ENCODE assay signal across 35 mouse cellular contexts in genomic region chr4:126330295-126330694, GRCm38 (mm10). TPM values are rescaled to one million over a fixed set of nuclear protein-coding genes. Genes with fewer than 3 reads are reported as not detected.
"Had no signal": no experiment of that assay in that cellular context is flagged by ENCODE, and none has a peak within 500 bp of the region (broad histone marks: within the 10 kb centered on the region; RNA-seq: fewer than 3 reads in every experiment).

No protein-coding gene starts in this region.

- H3K9me3 ChIP-seq: limb, embryonic 10.5 days; limb, embryonic 12.5 days; limb, embryonic 13.5 days; limb, embryonic 15.5 days; liver, embryonic 12.5 days; liver, embryonic 13.5 days; liver, embryonic 15.5 days; lung, embryonic 15.5 days; megakaryocyte, embryonic 14.5 days; midbrain, embryonic 10.5 days; midbrain, embryonic 12.5 days; midbrain, embryonic 13.5 days; midbrain, embryonic 15.5 days; neural tube, embryonic 12.5 days had no signal

- ATAC-seq: liver, embryonic 12.5 days; liver, postnatal 0 days; midbrain, embryonic 13.5 days; midbrain, embryonic 15.5 days; midbrain, embryonic 16.5 days had no signal

- H3K9ac ChIP-seq: limb, embryonic 12.5 days; limb, embryonic 13.5 days; limb, embryonic 15.5 days; liver, embryonic 12.5 days; liver, embryonic 13.5 days; liver, embryonic 14.5 days; liver, embryonic 15.5 days; liver, postnatal 0 days; lung, embryonic 14.5 days; lung, embryonic 15.5 days; midbrain, embryonic 12.5 days; midbrain, embryonic 13.5 days; midbrain, embryonic 15.5 days; neural tube, embryonic 12.5 days had no signal

- H3K27me3 ChIP-seq: limb, embryonic 15.5 days; lung, embryonic 15.5 days had no signal

- H3K36me3 ChIP-seq: limb, embryonic 10.5 days; limb, embryonic 15.5 days; liver, embryonic 13.5 days; liver, embryonic 15.5 days; lung, embryonic 15.5 days; midbrain, embryonic 10.5 days; midbrain, embryonic 12.5 days; midbrain, embryonic 13.5 days; neural tube, embryonic 12.5 days had no signal

- H3K4me2 ChIP-seq: limb, embryonic 12.5 days; limb, embryonic 13.5 days; limb, embryonic 15.5 days; liver, embryonic 11.5 days; liver, embryonic 12.5 days; liver, embryonic 13.5 days; liver, embryonic 15.5 days; lung, embryonic 14.5 days; lung, embryonic 15.5 days; midbrain, embryonic 11.5 days; midbrain, embryonic 12.5 days; midbrain, embryonic 13.5 days; midbrain, embryonic 15.5 days; neural tube, embryonic 12.5 days had no signal

- DNase-seq: left cerebral cortex, postnatal 4 days; liver; liver, embryonic 13.5 days; liver, postnatal 0 days; lung, adult 18-20 months; lung, adult 2 months; lung, embryonic 14.5 days; lung, postnatal 10 days; lung, postnatal 36 days; lung, postnatal 4 days; midbrain, embryonic 14.5 days had no signal

- H3K4me1 ChIP-seq: liver, embryonic 15.5 days; neural tube, embryonic 12.5 days had no signal

- H3K4me3 ChIP-seq: left cerebral cortex, adult 2 months; limb, embryonic 10.5 days; limb, embryonic 12.5 days; limb, embryonic 13.5 days; limb, embryonic 15.5 days; liver, embryonic 12.5 days; liver, embryonic 13.5 days; liver, embryonic 15.5 days; lung, embryonic 15.5 days; megakaryocyte, embryonic 14.5 days; midbrain, embryonic 10.5 days; midbrain, embryonic 12.5 days; midbrain, embryonic 13.5 days; midbrain, embryonic 15.5 days; myocyte; neural tube, embryonic 12.5 days had no signal

- H3K27ac ChIP-seq: left cerebral cortex, adult 2 months; limb, embryonic 10.5 days; limb, embryonic 12.5 days; limb, embryonic 13.5 days; limb, embryonic 15.5 days; liver, embryonic 12.5 days; liver, embryonic 13.5 days; liver, embryonic 14.5 days; liver, embryonic 15.5 days; lung, embryonic 15.5 days; macrophage; midbrain, embryonic 10.5 days; midbrain, embryonic 12.5 days; midbrain, embryonic 13.5 days; midbrain, embryonic 15.5 days; neural tube, embryonic 12.5 days had no signal

RNA-seq across cellular contexts. Expression of gene Tekt2, which starts 4.8 kb away (rescaled TPM):
- total RNA-seq: megakaryocyte progenitor cell, adult 5-6 weeks; megakaryocyte-erythroid progenitor cell, adult 5-6 weeks; monocyte, adult 5-6 weeks had no signal

RNA-seq across cellular contexts. Expression of gene Col8a2, which starts 43.7 kb away (rescaled TPM):
- total RNA-seq: megakaryocyte progenitor cell, adult 5-6 weeks; megakaryocyte, adult 5-6 weeks; megakaryocyte-erythroid progenitor cell, adult 5-6 weeks had no signal
- polyA plus RNA-seq: macrophage had no signal
